Mouse (Mus musculus) stomach, embryonic 16.5 days (tissue): ENCODE data around the gene Ccndbp1. TPM values are rescaled to one million over a fixed set of nuclear protein-coding genes. Genes with fewer than 3 reads are reported as not detected.
"Not testable (repeated sequence)": the region's sequence is repeated elsewhere in the genome, so short reads cannot be mapped to it uniquely, and the experiment has no call there.

Experiments used
- ATAC-seq: fragments of 200-750 bp; cut with Nextera tagmentation; 2 replicates; pipeline ENCODE4 v1.8.0; 2017; ENCODE audit warnings: moderate number of reproducible peaks, moderate TSS enrichment; ENCODE audit not compliant: insufficient read depth, low FRiP score
- H3K27ac ChIP-seq: fragments of 300-500 bp; sonication (generic); 2 replicates; pipeline ENCODE4 v1.5.1; 2014; ENCODE audit warnings: low read length
- H3K27me3 ChIP-seq: fragments of 300-500 bp; sonication (generic); 2 replicates; pipeline ENCODE4 v1.6.1; 2014; ENCODE audit warnings: low read length, control low read depth, mixed read lengths; ENCODE audit not compliant: control insufficient read depth, insufficient read depth
- H3K36me3 ChIP-seq: fragments of 300-500 bp; sonication (generic); 2 replicates; pipeline ENCODE4 v1.6.1; 2014; ENCODE audit warnings: low read length; ENCODE audit not compliant: control insufficient read depth, insufficient read depth
- H3K4me1 ChIP-seq: fragments of 300-500 bp; sonication (generic); 2 replicates; pipeline ENCODE4 v1.6.1; 2014; ENCODE audit warnings: low read length, control low read depth, mixed read lengths; ENCODE audit not compliant: control insufficient read depth, insufficient read depth
- H3K4me2 ChIP-seq: fragments of 300-500 bp; sonication (generic); 2 replicates; pipeline ENCODE4 v1.6.1; 2014; ENCODE audit warnings: low read depth, low read length, mixed read lengths
- H3K4me3 ChIP-seq: fragments of 300-500 bp; sonication (generic); replicated peaks from 2 replicates; pipeline ENCODE4 v1.5.1; 2014; ENCODE audit warnings: mild to moderate bottlenecking, low read length
- H3K9ac ChIP-seq: fragments of 300-500 bp; sonication (generic); 2 replicates; pipeline ENCODE4 v1.6.1; 2014; ENCODE audit warnings: low read length
- H3K9me3 ChIP-seq: fragments of 300-500 bp; sonication (generic); replicated peaks from 2 replicates; pipeline ENCODE4 v1.6.1; 2016; ENCODE audit warnings: low read length, control low read depth; ENCODE audit not compliant: control insufficient read depth
- WGBS: fragments of 180-500 bp; shearing (Covaris S2); extraction: QIAGEN DNeasy Blood & Tissue Kit; methylation state at CpG from one replicate; pipeline ENCODE4 v1.1.7; 2014; 5-methylcytosine and 5-hydroxymethylcytosine counted together
- polyA plus RNA-seq: library from polyadenylated mRNA; unstranded; fragments of >200 nt; fragmentation: Nextera tagmentation; extraction: Ambion mirVana; gene quantifications from 2 replicates; pipeline ENCODE4 v1.2.1, GENCODE M21; 2015

Gene Ccndbp1
- polyA plus RNA-seq, 1 experiment from 2014 or later: 37.1 TPM

DNA sequence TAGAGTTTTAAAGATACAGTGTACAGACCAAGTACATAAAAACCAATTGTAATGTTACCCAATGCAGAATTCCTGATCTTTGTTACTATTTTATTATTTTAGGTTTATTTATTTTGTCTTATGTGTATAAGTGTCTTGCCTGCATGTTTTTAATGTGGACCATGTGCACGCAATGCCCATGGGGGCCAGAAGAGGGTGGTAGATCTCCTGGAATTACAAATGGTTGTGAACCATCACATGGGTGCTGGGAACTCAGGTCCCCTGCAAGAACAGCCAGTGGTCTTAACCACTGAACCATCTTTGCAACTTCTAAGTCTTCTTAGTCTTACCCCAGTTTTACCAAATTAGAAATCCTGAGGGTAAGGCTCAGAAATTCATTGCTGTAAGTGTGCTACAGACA, 23.0 kb upstream of the Ccndbp1 start:
- H3K27me3 ChIP-seq: no peaks in the 10 kb centered on the region
- H3K4me3 ChIP-seq: no peak overlapping the region
- no peak overlapping the region for H3K9ac ChIP-seq
- no peaks in the 10 kb centered on the region for H3K9me3 ChIP-seq
- no peak for ATAC-seq
- H3K36me3 ChIP-seq: no peaks in the 10 kb centered on the region
- H3K4me2 ChIP-seq: no peak overlapping the region
- no peak overlapping the region for H3K27ac ChIP-seq
- 92% methylated on average over 1 of the region's 1 CpGs for WGBS
- no peaks in the 10 kb centered on the region for H3K4me1 ChIP-seq

DNA sequence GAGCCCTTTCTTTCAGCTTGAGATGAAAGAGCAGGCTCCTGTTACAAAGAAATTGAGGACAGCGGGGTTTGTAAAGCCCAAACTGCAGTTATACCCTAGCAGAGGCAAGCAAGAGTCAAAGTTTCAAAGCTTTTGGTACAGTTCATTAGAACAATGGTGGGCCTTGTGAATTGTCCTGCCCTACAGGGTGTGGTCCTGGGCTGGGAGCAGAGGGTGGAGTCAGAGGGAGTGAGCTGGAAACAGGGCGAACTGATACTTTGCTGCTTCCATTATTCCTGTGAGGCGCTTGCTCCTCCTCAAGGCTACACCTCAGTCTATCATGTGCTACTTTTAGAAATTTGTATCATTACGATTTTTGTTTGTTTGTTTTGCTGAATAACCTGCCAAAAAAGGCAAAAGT, 17.0 kb upstream of the Ccndbp1 start:
- no peaks in the 10 kb centered on the region for H3K9me3 ChIP-seq
- H3K4me3 ChIP-seq: no peak overlapping the region
- H3K36me3 ChIP-seq: no peaks in the 10 kb centered on the region
- H3K9ac ChIP-seq: no peak overlapping the region
- H3K27ac ChIP-seq: no peak overlapping the region
- no peak for ATAC-seq
- WGBS: 71% methylated on average over 4 of the region's 4 CpGs
- no peak overlapping the region for H3K4me2 ChIP-seq
- no peaks in the 10 kb centered on the region for H3K4me1 ChIP-seq
- no peaks in the 10 kb centered on the region for H3K27me3 ChIP-seq

DNA sequence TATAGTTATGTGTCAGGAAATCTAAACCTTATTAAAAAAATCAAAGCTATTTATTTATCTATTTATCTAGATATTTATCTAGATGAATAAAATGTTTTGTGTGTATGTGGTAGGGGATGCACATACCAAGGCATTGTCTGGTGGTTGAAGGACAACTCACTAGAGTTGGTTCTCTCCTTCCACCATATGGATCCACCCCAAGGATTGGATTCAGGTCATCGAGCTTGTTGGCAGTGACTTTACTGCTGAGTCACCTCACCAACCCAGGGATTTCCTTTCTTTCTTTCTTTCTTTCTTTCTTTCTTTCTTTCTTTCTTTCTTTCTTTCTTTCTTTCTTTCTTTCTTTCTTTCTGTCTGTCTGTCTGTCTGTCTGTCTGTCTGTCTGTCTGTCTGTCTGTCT, 11.6 kb upstream of the Ccndbp1 start:
- WGBS: 76% methylated on average over 1 of the region's 1 CpGs
- H3K36me3 ChIP-seq, H3K27me3 ChIP-seq, H3K4me3 ChIP-seq, H3K9ac ChIP-seq, H3K9me3 ChIP-seq, H3K27ac ChIP-seq, H3K4me1 ChIP-seq, ATAC-seq, H3K4me2 ChIP-seq: not testable (repeated sequence)

DNA sequence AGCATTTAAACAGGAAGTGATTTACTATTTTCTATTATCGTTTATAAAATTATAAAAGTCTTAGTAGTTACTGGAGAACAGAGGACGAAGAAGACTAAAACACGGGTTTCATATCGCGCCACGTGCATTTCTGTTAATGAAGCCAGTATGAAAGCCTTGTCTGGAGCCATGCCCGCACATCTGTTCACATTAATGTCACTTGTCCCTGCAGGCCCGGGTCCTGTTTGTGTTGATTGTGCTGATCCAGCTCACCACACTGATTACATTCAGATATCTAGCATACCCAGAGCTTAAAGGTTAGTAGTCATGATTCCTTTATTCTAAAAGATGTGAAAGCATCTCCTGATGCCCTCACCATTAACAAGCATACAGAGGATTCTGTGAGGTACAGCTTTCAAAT, 9.3 kb upstream of the Ccndbp1 start:
- Histone ChIP-seq H3K36me3 (no peaks in the 10 kb centered on the region), H3K4me3 (no peak overlapping the region), H3K9ac (no peak overlapping the region), H3K4me1 (no peaks in the 10 kb centered on the region), H3K27me3 (no peaks in the 10 kb centered on the region), H3K9me3 (no peaks in the 10 kb centered on the region), H3K27ac (no peak overlapping the region), H3K4me2 (no peak overlapping the region)
- 81% methylated on average over 8 of the region's 8 CpGs for WGBS
- no peak for ATAC-seq

DNA sequence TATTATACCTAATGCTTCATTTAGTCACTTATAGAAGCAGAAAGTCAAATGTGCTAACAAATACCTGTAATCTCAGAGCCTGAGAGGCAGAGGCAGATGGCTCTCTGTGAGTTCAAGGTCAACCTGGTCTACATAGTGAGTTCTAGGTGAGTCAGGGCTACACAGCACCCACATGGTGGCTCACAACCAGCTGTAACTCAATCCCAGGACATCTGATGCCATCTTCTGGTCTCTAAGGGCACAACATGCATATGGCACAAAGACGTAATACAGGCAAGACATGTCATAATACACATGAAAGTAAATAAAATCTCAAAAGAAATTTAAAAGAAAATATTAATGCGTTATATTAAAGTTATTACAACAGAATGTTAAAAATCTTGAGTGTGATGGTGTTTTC, 4.6 kb upstream of the Ccndbp1 start:
- H3K9ac ChIP-seq: no peak overlapping the region
- WGBS: 67% methylated on average over 2 of the region's 2 CpGs
- no peak overlapping the region for H3K4me3 ChIP-seq
- ATAC-seq: no peak
- H3K4me1 ChIP-seq: peaks cover 3% of the 10 kb centered on the region; the same call in 1 of the 2 replicates
- H3K4me2 ChIP-seq: no peak overlapping the region
- no peaks in the 10 kb centered on the region for H3K9me3 ChIP-seq
- H3K27me3 ChIP-seq: no peaks in the 10 kb centered on the region
- no peaks in the 10 kb centered on the region for H3K36me3 ChIP-seq
- H3K27ac ChIP-seq: no peak overlapping the region

DNA sequence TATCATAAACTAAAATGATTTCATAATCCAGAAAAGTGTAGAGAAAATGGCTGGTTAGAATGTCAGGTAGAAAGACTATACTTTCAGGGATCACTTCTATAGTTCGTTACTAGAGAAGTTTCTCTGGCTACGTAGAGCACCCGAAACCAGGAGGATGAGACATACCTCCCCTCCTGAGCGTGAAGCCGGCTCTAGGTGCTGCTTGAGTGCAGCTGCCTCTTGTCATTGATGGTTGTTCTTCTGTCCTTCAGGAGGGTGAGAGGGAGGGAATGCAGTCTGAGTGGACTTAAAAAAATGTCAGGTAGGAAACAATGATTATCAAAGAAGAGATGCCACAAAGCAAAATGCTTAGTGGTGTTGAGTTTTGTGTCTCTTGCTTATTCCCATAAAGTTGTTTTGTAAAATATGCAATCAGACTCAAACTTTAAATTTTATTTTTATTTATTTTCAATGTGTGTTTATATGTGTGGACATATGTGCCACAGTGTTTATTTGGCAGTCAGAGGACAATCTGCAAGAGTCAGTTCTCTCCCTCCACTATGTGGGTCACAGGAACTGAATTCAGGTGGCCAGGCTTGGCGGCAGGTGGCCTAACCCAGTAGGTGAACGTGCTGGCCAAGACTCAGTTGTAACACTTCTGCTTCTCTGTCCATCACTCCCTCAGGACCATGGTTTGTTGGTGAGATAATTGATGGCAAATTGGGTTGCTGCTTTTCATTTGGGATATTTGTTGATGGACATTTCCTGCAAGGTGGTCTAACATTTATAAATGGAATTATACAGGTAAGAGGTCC, 4.0 kb upstream of the Ccndbp1 start:
- Histone ChIP-seq H3K36me3 (no peaks in the 10 kb centered on the region), H3K27me3 (no peaks in the 10 kb centered on the region), H3K4me1 (peaks cover 6% of the 10 kb centered on the region), H3K9ac (no peak overlapping the region), H3K4me2 (no peak overlapping the region), H3K27ac (no peak overlapping the region), H3K9me3 (no peaks in the 10 kb centered on the region), H3K4me3 (no peak overlapping the region)
- 82% methylated on average over 7 of the region's 7 CpGs for WGBS
- no peak for ATAC-seq

DNA sequence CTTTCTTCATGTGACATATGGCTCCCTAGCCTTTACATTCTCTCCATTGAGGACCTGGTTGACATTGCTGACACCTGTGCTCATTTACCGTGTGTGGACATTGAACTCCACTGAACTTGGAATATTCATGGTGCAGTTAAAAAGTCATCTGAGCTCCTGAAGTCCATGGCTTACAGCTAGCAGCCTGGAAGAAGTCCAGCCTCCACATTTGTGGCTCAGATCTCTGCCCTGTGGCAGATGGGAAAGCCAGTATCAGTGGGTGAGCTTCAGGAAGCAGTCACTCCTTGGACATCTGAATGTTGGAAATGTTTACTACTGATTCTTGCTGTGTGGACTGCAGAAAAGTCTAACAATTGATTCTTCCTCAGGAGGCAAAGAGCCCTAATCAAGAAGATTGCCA, 1.2 kb upstream of the Ccndbp1 start:
- Histone ChIP-seq H3K27me3 (no peaks in the 10 kb centered on the region), H3K4me2 (no peak overlapping the region), H3K4me3 (no peak overlapping the region), H3K36me3 (no peaks in the 10 kb centered on the region), H3K9ac (no peak overlapping the region), H3K9me3 (no peaks in the 10 kb centered on the region), H3K27ac (no peak overlapping the region), H3K4me1 (peaks cover 9% of the 10 kb centered on the region)
- WGBS: 79% methylated on average over 1 of the region's 1 CpGs
- ATAC-seq: no peak

DNA sequence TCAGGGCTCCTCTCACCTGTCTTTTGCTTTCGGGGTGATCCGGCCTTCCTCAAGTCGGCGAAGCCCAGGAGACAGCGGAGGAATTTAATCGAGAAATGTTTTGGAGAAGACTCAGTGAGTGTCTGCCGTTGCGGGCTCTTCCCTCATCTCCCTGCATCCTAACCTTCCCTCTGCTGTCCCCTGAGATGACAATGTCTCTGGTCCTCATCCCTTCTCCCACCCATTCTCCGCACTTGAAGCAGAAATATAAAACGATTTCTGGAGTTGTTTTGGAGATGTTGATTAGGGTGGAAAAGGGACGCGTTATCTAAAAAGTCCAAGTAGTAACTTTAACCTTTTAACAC, 433 bp downstream of the Ccndbp1 start:
- ATAC-seq: no peak
- Histone ChIP-seq H3K36me3 (no peaks in the 10 kb centered on the region), H3K9ac (peak overlapping the region; percentile 82), H3K27me3 (no peaks in the 10 kb centered on the region), H3K4me3 (peak overlapping the region; percentile 95), H3K9me3 (no peaks in the 10 kb centered on the region), H3K27ac (peak overlapping the region; percentile 42; the same call in 1 of the 2 replicates), H3K4me2 (peak overlapping the region; percentile 77), H3K4me1 (peaks cover 9% of the 10 kb centered on the region)
- WGBS: under 1% methylated on average over 12 of the region's 12 CpGs

DNA sequence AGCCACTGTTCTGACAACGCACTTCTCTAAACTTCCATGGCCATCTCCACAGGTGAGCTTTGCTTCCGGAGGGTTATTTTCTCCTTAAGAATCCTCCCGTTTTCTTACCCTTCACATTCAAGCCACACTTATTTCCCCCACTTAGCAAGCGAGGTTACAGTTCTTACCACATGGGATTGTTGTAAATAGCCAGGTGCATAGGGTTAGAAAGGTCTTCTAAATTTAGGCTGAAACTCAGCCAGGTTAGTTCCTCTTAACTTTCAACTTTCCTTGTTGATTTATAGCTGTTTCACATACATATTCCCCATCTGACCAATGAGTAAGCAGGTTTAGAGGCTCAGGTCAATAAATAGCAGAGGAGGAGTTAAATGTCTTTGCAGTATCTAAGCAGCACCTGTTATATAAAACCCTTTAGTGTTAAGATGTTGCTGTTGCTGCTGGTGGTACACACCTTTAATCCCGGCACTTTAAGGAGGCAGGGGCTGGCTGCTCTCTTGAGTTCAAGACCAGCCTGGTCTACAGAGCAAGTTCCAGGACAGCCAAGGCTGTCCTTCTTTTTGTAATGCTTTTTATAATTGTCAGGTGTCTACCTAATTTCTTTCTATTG, 971 bp downstream of the Ccndbp1 start:
- WGBS: 24% methylated on average over 5 of the region's 5 CpGs
- peak overlapping the region; percentile 95 for H3K4me3 ChIP-seq

More for the DNA sequence above, 971 bp downstream of the Ccndbp1 start:
- Histone ChIP-seq H3K27me3 (no peaks in the 10 kb centered on the region), H3K4me1 (peaks cover 9% of the 10 kb centered on the region), H3K27ac (no peak overlapping the region), H3K36me3 (no peaks in the 10 kb centered on the region), H3K9ac (peak overlapping the region; percentile 82), H3K4me2 (peak overlapping the region; percentile 77), H3K9me3 (no peaks in the 10 kb centered on the region)
- ATAC-seq: no peak
